Mouse (Mus musculus) urinary bladder, postnatal 4 days (tissue): ENCODE results near the gene Caps2.
A peak's percentile ranks its signal among the peaks of the same experiment; 100 is the strongest.
"Not testable (repeated sequence)": the region's sequence is repeated elsewhere in the genome, so short reads cannot be mapped to it uniquely, and the experiment has no call there.

Source experiments
- DNase-seq, 2 experiments: peaks; one replicate each; pipeline ENCODE4 v3.0.0; 2021 to 2022; ENCODE audit warnings: low spot score in 2 of 2

Caps2 gene

DNA sequence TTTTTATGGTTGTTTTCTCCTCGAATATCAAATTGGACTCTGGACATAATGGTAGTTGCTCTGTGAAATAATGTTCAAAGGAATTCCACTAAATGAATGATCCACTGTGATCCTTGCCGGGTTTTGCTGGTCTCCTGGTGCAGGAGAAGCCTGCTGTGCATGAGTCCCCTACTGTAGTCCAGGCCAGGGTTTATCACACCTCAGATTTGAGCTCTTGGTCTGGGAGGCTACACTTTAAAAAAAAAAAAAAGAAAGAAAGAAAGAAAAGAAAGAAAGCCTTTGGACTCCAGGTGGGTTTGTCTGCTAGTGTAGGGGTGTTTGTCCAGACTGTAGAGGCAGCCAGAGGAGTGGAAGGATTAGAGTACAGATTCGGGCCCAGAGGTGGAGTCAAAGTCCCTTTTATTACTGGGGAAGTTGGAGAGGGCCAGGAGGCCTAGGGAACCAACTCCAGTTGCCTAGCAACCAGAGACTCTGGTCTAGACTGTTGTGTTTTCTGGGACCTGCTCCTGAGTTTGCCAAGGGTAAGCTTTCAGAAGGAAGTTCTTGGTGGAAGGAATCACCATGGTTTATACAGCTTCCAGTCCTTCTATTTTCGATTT lies at the start of gene Caps2:
TSS of gene Caps2 (plus strand) at position 454 of the 599 bp plus-strand sequence.
- DNase-seq: no peak

DNA sequence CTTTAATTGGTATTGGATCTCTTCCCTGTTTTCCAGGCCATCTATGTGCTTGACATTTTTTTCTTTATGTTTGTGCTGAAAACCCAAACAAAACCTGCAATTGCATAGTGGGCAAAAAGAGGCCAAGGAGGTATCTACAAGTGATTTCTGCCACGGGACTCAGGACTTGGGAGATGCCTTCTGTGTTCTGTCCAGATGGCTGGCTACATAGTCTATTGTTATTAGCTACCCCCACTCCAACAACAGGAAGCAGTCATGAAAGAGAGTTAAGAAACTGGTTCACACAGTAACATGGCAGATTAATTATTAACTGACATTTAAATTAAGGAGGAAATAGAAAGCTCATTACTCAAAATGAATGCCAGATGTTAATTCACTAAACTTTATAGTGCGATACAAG lies 38.3 kb upstream of the Caps2 start:
- DNase-seq: not testable (repeated sequence)

DNA sequence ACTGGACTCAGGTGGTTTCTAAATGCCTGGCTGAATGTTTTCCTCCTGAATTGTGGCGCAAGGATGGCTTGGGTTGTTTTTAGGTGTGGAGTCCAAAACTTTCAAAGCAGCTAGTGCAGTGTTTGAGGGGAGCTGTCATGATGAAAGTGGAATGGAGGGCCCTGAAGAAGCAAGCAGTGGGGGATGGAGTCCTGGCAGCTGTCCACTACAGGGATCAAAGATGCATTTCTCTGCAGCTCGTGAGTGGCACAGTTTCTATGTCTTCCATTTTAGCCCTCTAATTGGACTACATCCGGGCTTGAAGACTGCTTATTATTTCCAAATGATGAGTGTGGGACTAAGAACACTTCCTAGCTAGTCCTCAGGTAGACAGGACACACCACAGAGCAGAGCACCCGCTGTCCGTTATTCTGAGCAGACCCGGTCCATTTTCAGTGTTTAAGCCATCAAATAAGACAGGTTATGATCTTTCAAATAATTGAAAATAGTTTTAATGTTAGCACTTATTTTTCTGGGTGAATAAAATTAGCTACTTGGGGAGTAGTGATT lies 35.7 kb upstream of the Caps2 start:
- not testable (repeated sequence) for DNase-seq

DNA sequence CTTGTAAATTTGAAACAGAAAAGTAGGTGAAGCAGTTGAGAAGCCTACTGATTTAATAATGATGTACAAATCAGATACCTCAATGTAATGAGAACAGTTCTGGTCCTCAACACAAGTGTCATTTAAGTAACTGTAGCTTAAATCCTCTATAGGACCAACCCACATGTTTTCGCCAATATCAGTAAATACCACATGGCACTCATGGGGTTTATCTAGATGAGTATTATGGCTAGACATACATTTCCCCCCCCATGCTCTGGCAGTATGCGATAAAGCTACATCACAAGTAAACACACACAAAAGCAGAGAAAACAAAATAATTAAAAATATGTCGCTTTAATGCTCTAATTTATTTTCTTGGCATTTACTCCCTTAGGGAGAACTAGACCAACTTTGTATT lies 31.2 kb upstream of the Caps2 start:
- DNase-seq: no peak

GRCm38 (mm10) chr10:112138050-112138870 lies 25.2 kb upstream of the Caps2 start:
- DNase-seq: no peak

- no peak for DNase-seq
Measured at GRCm38 (mm10) chr10:112138871-112139430, 24.5 kb upstream of the Caps2 start.

DNA sequence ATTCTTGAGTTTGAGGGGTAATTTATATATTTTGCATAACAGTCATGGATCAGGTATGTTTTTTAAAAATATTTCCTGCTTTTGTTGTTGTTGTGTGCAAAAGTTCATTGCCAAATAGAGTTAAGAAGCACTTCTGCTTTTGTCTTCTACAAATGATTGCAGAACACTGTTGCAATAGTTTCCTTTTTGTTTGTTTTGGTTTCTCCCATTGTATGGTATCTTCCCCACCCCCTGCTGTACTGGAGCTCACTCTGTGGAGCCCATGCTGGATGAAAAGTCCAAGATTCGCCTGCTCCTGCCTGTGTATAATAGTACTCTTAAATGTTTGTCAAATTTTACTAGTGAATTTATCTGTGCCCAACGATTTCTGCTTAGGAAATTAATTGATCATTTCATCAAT lies 23.6 kb upstream of the Caps2 start:
- DNase-seq: no peak

- peak; percentile 39 to 66 for DNase-seq
Measured at GRCm38 (mm10) chr10:112159882-112160560, 3.4 kb upstream of the Caps2 start, which contains the start of gene Glipr1l3. TSS of gene Glipr1l3 (minus strand) at chr10:112160327.

GRCm38 (mm10) chr10:112177027-112177426 lies 13.6 kb downstream of the Caps2 start:
- not testable (repeated sequence) for DNase-seq

DNA sequence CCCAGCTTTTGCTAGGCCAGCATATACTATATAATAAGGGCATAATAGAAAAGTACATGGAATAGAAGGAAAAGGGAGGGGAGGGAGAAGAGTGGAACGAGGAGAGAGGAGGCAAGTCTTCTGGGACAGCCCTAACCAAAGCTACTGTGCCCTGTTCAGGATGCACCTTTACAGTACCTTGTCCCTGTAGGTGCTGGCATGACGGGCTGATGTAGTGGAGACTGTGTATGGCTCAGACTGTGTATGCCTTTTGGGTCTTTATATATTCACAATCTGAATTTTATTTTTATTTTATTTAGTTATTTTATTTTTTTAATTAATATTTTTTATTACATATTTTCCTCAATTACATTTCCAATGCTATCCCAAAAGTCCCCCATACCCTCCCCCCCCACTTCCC lies 30.5 kb downstream of the Caps2 start:
- not testable (repeated sequence) for DNase-seq

GRCm38 (mm10) chr10:112203463-112203862 lies 40.0 kb downstream of the Caps2 start:
- DNase-seq: no peak

DNA sequence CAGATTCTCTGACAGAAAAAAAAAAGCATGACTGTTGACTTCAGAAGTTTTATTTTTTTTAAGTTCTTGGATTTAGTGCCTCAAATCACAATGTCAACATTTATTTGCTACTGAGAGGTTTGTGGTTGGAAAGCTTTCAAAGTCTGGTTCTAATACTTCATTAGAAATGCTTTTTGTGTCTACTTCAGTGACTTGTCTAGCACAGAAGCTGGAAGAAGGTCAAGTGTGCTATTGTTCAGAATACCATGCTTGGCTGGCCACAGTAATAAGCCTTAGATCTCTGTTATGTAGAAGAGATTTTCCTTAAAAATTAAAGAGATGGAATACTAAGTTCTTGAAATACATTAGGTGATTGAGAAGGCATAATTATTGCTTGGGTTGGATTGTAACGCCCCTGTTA lies 63.7 kb downstream of the Caps2 start:
- DNase-seq: no peak

GRCm38 (mm10) chr10:112229091-112229843 lies 65.8 kb downstream of the Caps2 start:
- not testable (repeated sequence) for DNase-seq

- not testable (repeated sequence) for DNase-seq
Measured at GRCm38 (mm10) chr10:112232733-112233132, 69.3 kb downstream of the Caps2 start.

DNA sequence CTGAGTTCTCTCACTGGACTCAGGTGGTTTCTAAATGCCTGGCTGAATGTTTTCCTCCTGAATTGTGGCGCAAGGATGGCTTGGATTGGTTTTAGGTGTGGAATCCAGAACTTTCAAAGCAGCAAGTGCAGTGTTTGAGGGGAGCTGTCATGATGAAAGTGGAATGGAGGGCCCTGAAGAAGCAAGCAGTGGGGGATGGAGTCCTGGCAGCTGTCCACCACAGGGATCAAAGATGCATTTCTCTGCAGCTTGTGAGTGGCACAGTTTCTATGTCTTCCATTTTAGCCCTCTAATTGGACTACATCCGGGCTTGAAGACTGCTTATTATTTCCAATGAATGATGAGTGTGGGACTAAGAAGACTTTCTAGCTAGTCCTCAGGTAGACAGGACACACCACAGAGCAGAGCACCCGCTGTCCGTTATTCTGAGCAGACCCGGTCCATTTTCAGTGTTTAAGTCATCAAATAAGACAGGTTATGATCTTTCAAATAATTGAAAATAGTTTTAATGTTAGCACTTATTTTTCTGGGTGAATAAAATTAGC lies 72.0 kb downstream of the Caps2 start:
- DNase-seq: not testable (repeated sequence)

- no peak for DNase-seq
Measured at GRCm38 (mm10) chr10:112248273-112248672, 84.9 kb downstream of the Caps2 start.

DNA sequence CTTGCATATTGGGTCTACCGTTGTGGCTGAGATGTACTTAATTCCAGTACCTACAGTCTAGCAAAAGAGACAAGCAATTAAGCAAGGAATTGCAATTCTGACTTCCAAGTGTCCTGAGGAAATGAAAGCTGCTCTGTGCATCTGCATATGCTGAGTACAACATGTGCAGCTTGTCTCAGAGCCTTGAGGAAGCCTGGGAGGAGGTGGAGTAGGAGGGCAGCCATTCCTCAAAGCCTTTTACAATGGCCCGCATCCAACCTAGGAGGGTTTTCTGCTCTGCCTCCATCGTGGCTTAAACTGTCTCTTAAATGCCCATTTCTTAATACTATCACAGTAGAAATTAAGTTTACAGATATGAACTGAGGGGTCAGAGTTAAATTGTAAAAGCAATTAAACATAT lies 100.0 kb downstream of the Caps2 start:
- DNase-seq: no peak
